Mouse (Mus musculus): Measurements from ENCODE around the gene Atg101. TPM values are rescaled to one million over a fixed set of nuclear protein-coding genes. Genes with fewer than 3 reads are reported as not detected.

Atg101 gene
- polyA plus RNA-seq, 1 experiment from 2014 or later, result 50.6 TPM

Other genes starting within 250 kb of the Atg101 start
- gene Gm47841, start 236.9 kb upstream of the Atg101 start, polyA plus RNA-seq (2015; fragmentation: Nextera tagmentation; extraction: Ambion mirVana), result not detected in 2 replicates
- 0.08 and 0.09 TPM in 2 replicates for gene Fignl2, start 205.7 kb upstream of the Atg101 start, polyA plus RNA-seq (2015; fragmentation: Nextera tagmentation; extraction: Ambion mirVana)
- not detected in 2 replicates for gene Ankrd33, start 168.5 kb upstream of the Atg101 start, polyA plus RNA-seq (2015; fragmentation: Nextera tagmentation; extraction: Ambion mirVana)
- gene Acvrl1, start 155.8 kb upstream of the Atg101 start, polyA plus RNA-seq (2015; fragmentation: Nextera tagmentation; extraction: Ambion mirVana), result 7.0 and 7.4 TPM in 2 replicates
- gene Acvr1b, start 110.2 kb upstream of the Atg101 start, polyA plus RNA-seq (2015; fragmentation: Nextera tagmentation; extraction: Ambion mirVana), result 5.4 and 6.0 TPM in 2 replicates
- 3.8 and 4.4 TPM in 2 replicates for gene Grasp, start 60.1 kb upstream of the Atg101 start, polyA plus RNA-seq (2015; fragmentation: Nextera tagmentation; extraction: Ambion mirVana)
- 10.4 and 10.8 TPM in 2 replicates for gene Nr4a1, start 30.0 kb upstream of the Atg101 start, polyA plus RNA-seq (2015; fragmentation: Nextera tagmentation; extraction: Ambion mirVana)
- 2.4 and 3.0 TPM in 2 replicates for gene 6030408B16Rik, start 8.9 kb downstream of the Atg101 start, polyA plus RNA-seq (2015; fragmentation: Nextera tagmentation; extraction: Ambion mirVana)
- 7.8 and 7.9 TPM in 2 replicates for gene Krt80, start 85.9 kb downstream of the Atg101 start, polyA plus RNA-seq (2015; fragmentation: Nextera tagmentation; extraction: Ambion mirVana)
- 20.6 and 26.7 TPM in 2 replicates for gene Krt7, start 126.8 kb downstream of the Atg101 start, polyA plus RNA-seq (2015; fragmentation: Nextera tagmentation; extraction: Ambion mirVana)
- 0.08 TPM in 1 of 2 replicates, not detected in the other for gene Krt87, start 154.5 kb downstream of the Atg101 start, polyA plus RNA-seq (2015; fragmentation: Nextera tagmentation; extraction: Ambion mirVana)
- not detected in 2 replicates for gene Krt88, start 163.5 kb downstream of the Atg101 start, polyA plus RNA-seq (2015; fragmentation: Nextera tagmentation; extraction: Ambion mirVana)
- gene Krt81, start 179.5 kb downstream of the Atg101 start, polyA plus RNA-seq (2015; fragmentation: Nextera tagmentation; extraction: Ambion mirVana), result not detected in 2 replicates
- not detected in 2 replicates for gene Krt86, start 189.2 kb downstream of the Atg101 start, polyA plus RNA-seq (2015; fragmentation: Nextera tagmentation; extraction: Ambion mirVana)
- not detected in 2 replicates for gene Krt83, start 207.2 kb downstream of the Atg101 start, polyA plus RNA-seq (2015; fragmentation: Nextera tagmentation; extraction: Ambion mirVana)
- not detected in 2 replicates for gene Gm49425, start 233.0 kb downstream of the Atg101 start, polyA plus RNA-seq (2015; fragmentation: Nextera tagmentation; extraction: Ambion mirVana)
- gene Krt84, start 248.5 kb downstream of the Atg101 start, polyA plus RNA-seq (2015; fragmentation: Nextera tagmentation; extraction: Ambion mirVana), result not detected in 2 replicates

Data from heart, embryonic 13.5 days (tissue).